Mouse (Mus musculus) myocyte (in vitro differentiated cells): Measurements from ENCODE around the gene Plaa.

Source experiments
- CEBPB ChIP-seq: IDR thresholded peaks from 2 replicates; pipeline ENCODE4 v1.6.1; 2011; ENCODE audit warnings: mild to moderate bottlenecking, moderate library complexity; ENCODE audit not compliant: poor library complexity, insufficient read depth, severe bottlenecking
- E2F4 ChIP-seq: IDR thresholded peaks from one replicate; pipeline ENCODE4 v1.6.1; 2011; ENCODE audit warnings: mild to moderate bottlenecking, control low read depth, moderate library complexity; ENCODE audit not compliant: insufficient read depth
- MAX ChIP-seq: IDR thresholded peaks from one replicate; pipeline ENCODE4 v1.6.1; 2011; ENCODE audit warnings: low read depth, mild to moderate bottlenecking, control low read depth
- MYOD1 ChIP-seq, 3 experiments: IDR thresholded peaks; one replicate each; pipeline ENCODE4 v1.6.1; 2011; ENCODE audit warnings: control low read depth in 2 of 3, low read depth in 2 of 3, mild to moderate bottlenecking in 2 of 3, moderate library complexity in 1 of 3; ENCODE audit not compliant: insufficient read length in 2 of 3, control insufficient read depth in 1 of 3
- MYOG ChIP-seq, 3 experiments: IDR thresholded peaks; one replicate each; pipeline ENCODE4 v1.6.1; 2011; ENCODE audit warnings: control low read depth in 2 of 3, low read depth in 2 of 3, mild to moderate bottlenecking in 2 of 3; ENCODE audit not compliant: insufficient read length in 2 of 3, control insufficient read depth in 1 of 3, insufficient read depth in 1 of 3
- POLR2A ChIP-seq: IDR thresholded peaks from one replicate; pipeline ENCODE4 v1.6.1; 2011; ENCODE audit warnings: low read depth, mild to moderate bottlenecking, control low read depth, moderate library complexity; ENCODE audit not compliant: insufficient read length
- POLR2AphosphoS2 ChIP-seq: IDR thresholded peaks from one replicate; pipeline ENCODE4 v1.6.1; 2011; ENCODE audit warnings: low read depth, control low read depth; ENCODE audit not compliant: insufficient read length
- SRF ChIP-seq: IDR thresholded peaks from one replicate; pipeline ENCODE4 v1.6.1; 2011; ENCODE audit warnings: low read depth; ENCODE audit not compliant: control insufficient read depth, insufficient read length
- TCF12 ChIP-seq: IDR thresholded peaks from one replicate; pipeline ENCODE4 v1.6.1; 2011; ENCODE audit warnings: mild to moderate bottlenecking, control low read depth; ENCODE audit not compliant: poor library complexity, insufficient read depth, severe bottlenecking
- TCF3 ChIP-seq: IDR thresholded peaks from one replicate; pipeline ENCODE4 v1.6.1; 2011; ENCODE audit warnings: low read depth, control low read depth; ENCODE audit not compliant: insufficient read length
- USF1 ChIP-seq: IDR thresholded peaks from one replicate; pipeline ENCODE4 v1.6.1; 2011; ENCODE audit warnings: low read depth, mild to moderate bottlenecking, control low read depth, moderate library complexity

GRCm38 (mm10) chr4:94610339-94610738 lies 7.3 kb upstream of the Plaa start:
- TF ChIP-seq MAX (no peak), TCF3 (no peak), USF1 (no peak), MYOD1 (IDR thresholded peaks at IDR 0.05; ENCODE audit: control insufficient read depth in 1 of 3, insufficient read length in 2 of 3, low read depth in 2 of 3) (no peak), POLR2A (no peak), CEBPB (no peak), POLR2AphosphoS2 (no peak), SRF (no peak), TCF12 (no peak), E2F4 (no peak), MYOG (IDR thresholded peaks at IDR 0.05; ENCODE audit: control insufficient read depth in 1 of 3, insufficient read depth in 1 of 3, insufficient read length in 2 of 3, low read depth in 2 of 3) (no peak)
